Mouse (Mus musculus) bone marrow macrophage, adult 2 months (primary cell): ENCODE data around the gene Nipa1.

ENCODE experiments used
- CTCF ChIP-seq: IDR thresholded peaks from 2 replicates; pipeline ENCODE4 v1.5.1; 2012; ENCODE audit warnings: low read depth, mild to moderate bottlenecking, low read length, moderate library complexity
- POLR2A ChIP-seq: IDR thresholded peaks from 2 replicates; pipeline ENCODE4 v1.6.1; 2012; ENCODE audit warnings: mild to moderate bottlenecking, low read depth, low read length, borderline replicate concordance

DNA sequence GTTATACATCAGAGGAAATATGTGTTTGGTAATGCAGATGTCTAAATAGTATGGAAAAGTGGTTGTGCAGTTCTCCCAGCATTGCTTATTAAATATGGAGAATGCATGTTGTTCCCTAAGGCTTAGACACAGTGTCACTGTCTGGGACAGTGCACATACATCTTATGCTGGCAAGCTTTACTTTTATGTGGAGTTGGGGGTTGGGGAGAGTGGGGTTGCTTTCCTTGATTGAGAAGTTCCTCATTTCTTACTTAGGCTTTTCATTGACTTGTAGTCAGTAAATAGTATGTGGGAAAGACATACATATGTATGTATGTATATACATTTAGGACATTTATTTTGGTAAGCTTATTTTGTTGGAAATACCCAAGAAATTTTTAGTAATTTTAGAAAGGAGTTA lies 33.2 kb upstream of the Nipa1 start:
- TF ChIP-seq CTCF (no peak), POLR2A (no peak)
